Mouse (Mus musculus): ENCODE data around the gene Maml2. TPM values are rescaled to one million over a fixed set of nuclear protein-coding genes. Genes with fewer than 3 reads are reported as not detected.

The Maml2 gene
- polyA plus RNA-seq, 1 experiment: 2.5 TPM

- Histone ChIP-seq H3K4me3 (ENCODE audit: insufficient read depth, low read depth, low read length) (no peak overlapping the region), H3K27ac (replicated peaks; ENCODE audit: low read depth, low read length) (no peak overlapping the region), H3K4me1 (ENCODE audit: control insufficient read depth, insufficient read depth, insufficient read length, low read length) (no peaks in the 10 kb centered on the region)
Measured at GRCm38 (mm10) chr9:13414230-13414766, 116.5 kb downstream of the Maml2 start.

- peak overlapping the region; percentile 28 for H3K27ac ChIP-seq (replicated peaks; ENCODE audit: low read depth, low read length)
- H3K4me1 ChIP-seq (ENCODE audit: control insufficient read depth, insufficient read depth, insufficient read length, low read length): peaks cover 18% of the 10 kb centered on the region
- no peak overlapping the region for H3K4me3 ChIP-seq (ENCODE audit: insufficient read depth, low read depth, low read length)
Measured at GRCm38 (mm10) chr9:13425031-13425940, 127.5 kb downstream of the Maml2 start.

GRCm38 (mm10) chr9:13429477-13430125 is 131.8 kb downstream of the Maml2 start:
- Histone ChIP-seq H3K4me1 (ENCODE audit: control insufficient read depth, insufficient read depth, insufficient read length, low read length) (peaks cover 28% of the 10 kb centered on the region), H3K27ac (replicated peaks; ENCODE audit: low read depth, low read length) (no peak overlapping the region)

GRCm38 (mm10) chr9:13430302-13430701 is 132.5 kb downstream of the Maml2 start:
- Histone ChIP-seq H3K4me3 (ENCODE audit: insufficient read depth, low read depth, low read length) (no peak overlapping the region), H3K27ac (replicated peaks; ENCODE audit: low read depth, low read length) (no peak overlapping the region), H3K4me1 (ENCODE audit: control insufficient read depth, insufficient read depth, insufficient read length, low read length) (peaks cover 25% of the 10 kb centered on the region)

More at GRCm38 (mm10) chr9:13429477-13430125, 131.8 kb downstream of the Maml2 start:
- H3K4me3 ChIP-seq (ENCODE audit: insufficient read depth, low read depth, low read length): no peak overlapping the region

GRCm38 (mm10) chr9:13430744-13431143 is 133.0 kb downstream of the Maml2 start:
- Histone ChIP-seq H3K4me3 (ENCODE audit: insufficient read depth, low read depth, low read length) (no peak overlapping the region), H3K27ac (replicated peaks; ENCODE audit: low read depth, low read length) (no peak overlapping the region), H3K4me1 (ENCODE audit: control insufficient read depth, insufficient read depth, insufficient read length, low read length) (peaks cover 24% of the 10 kb centered on the region)

- Histone ChIP-seq H3K4me1 (ENCODE audit: control insufficient read depth, insufficient read depth, insufficient read length, low read length) (peaks cover 21% of the 10 kb centered on the region), H3K4me3 (ENCODE audit: insufficient read depth, low read depth, low read length) (no peak overlapping the region), H3K27ac (replicated peaks; ENCODE audit: low read depth, low read length) (no peak overlapping the region)
Measured at GRCm38 (mm10) chr9:13431646-13432045, 133.9 kb downstream of the Maml2 start.

GRCm38 (mm10) chr9:13433501-13434090 is 135.8 kb downstream of the Maml2 start:
- Histone ChIP-seq H3K27ac (replicated peaks; ENCODE audit: low read depth, low read length) (no peak overlapping the region), H3K4me3 (ENCODE audit: insufficient read depth, low read depth, low read length) (no peak overlapping the region), H3K4me1 (ENCODE audit: control insufficient read depth, insufficient read depth, insufficient read length, low read length) (peaks cover 16% of the 10 kb centered on the region)

- Histone ChIP-seq H3K27ac (replicated peaks; ENCODE audit: low read depth, low read length) (no peak overlapping the region), H3K4me1 (ENCODE audit: control insufficient read depth, insufficient read depth, insufficient read length, low read length) (peaks cover 7% of the 10 kb centered on the region), H3K4me3 (ENCODE audit: insufficient read depth, low read depth, low read length) (no peak overlapping the region)
Measured at GRCm38 (mm10) chr9:13440911-13441310, 143.2 kb downstream of the Maml2 start.

- no peak overlapping the region for H3K4me3 ChIP-seq (ENCODE audit: insufficient read depth, low read depth, low read length)
- peaks cover 7% of the 10 kb centered on the region for H3K4me1 ChIP-seq (ENCODE audit: control insufficient read depth, insufficient read depth, insufficient read length, low read length)
- H3K27ac ChIP-seq (replicated peaks; ENCODE audit: low read depth, low read length): peak overlapping the region; percentile 74
Measured at GRCm38 (mm10) chr9:13442012-13442735, 144.4 kb downstream of the Maml2 start.

GRCm38 (mm10) chr9:13443484-13444211 is 145.9 kb downstream of the Maml2 start:
- H3K27ac ChIP-seq (replicated peaks; ENCODE audit: low read depth, low read length): no peak overlapping the region
- peaks cover 7% of the 10 kb centered on the region for H3K4me1 ChIP-seq (ENCODE audit: control insufficient read depth, insufficient read depth, insufficient read length, low read length)
- no peak overlapping the region for H3K4me3 ChIP-seq (ENCODE audit: insufficient read depth, low read depth, low read length)

- Histone ChIP-seq H3K27ac (replicated peaks; ENCODE audit: low read depth, low read length) (no peak overlapping the region), H3K4me3 (ENCODE audit: insufficient read depth, low read depth, low read length) (no peak overlapping the region)
Measured at GRCm38 (mm10) chr9:13446236-13446635, 148.5 kb downstream of the Maml2 start.

GRCm38 (mm10) chr9:13446703-13447285 is 149.0 kb downstream of the Maml2 start, which contains the start of gene Gm17571:
Gm17571 (minus strand) TSS chr9:13446753.
- Histone ChIP-seq H3K27ac (replicated peaks; ENCODE audit: low read depth, low read length) (no peak within 1 kb of the TSS), H3K4me1 (ENCODE audit: control insufficient read depth, insufficient read depth, insufficient read length, low read length) (peaks cover 7% of the 10 kb centered on the region)

More at GRCm38 (mm10) chr9:13446236-13446635, 148.5 kb downstream of the Maml2 start:
- H3K4me1 ChIP-seq (ENCODE audit: control insufficient read depth, insufficient read depth, insufficient read length, low read length): peaks cover 7% of the 10 kb centered on the region

GRCm38 (mm10) chr9:13448716-13449115 is 151.0 kb downstream of the Maml2 start:
- Histone ChIP-seq H3K4me3 (ENCODE audit: insufficient read depth, low read depth, low read length) (no peak overlapping the region), H3K27ac (replicated peaks; ENCODE audit: low read depth, low read length) (no peak overlapping the region), H3K4me1 (ENCODE audit: control insufficient read depth, insufficient read depth, insufficient read length, low read length) (no peaks in the 10 kb centered on the region)

More at GRCm38 (mm10) chr9:13446703-13447285, 149.0 kb downstream of the Maml2 start, which contains the start of gene Gm17571:
- H3K4me3 ChIP-seq (ENCODE audit: insufficient read depth, low read depth, low read length): no peak within 1 kb of the TSS

Measured in brown adipose tissue, adult 24 weeks (tissue).